Mouse (Mus musculus) thymus, adult 18-20 months (tissue): ENCODE data around the gene Gm960.

ENCODE experiments used
- DNase-seq, 2 experiments: peaks; one replicate each; pipeline ENCODE4 v3.0.0; 2022; ENCODE audit warnings: mixed read lengths in 2 of 2

Gm960 gene

DNA sequence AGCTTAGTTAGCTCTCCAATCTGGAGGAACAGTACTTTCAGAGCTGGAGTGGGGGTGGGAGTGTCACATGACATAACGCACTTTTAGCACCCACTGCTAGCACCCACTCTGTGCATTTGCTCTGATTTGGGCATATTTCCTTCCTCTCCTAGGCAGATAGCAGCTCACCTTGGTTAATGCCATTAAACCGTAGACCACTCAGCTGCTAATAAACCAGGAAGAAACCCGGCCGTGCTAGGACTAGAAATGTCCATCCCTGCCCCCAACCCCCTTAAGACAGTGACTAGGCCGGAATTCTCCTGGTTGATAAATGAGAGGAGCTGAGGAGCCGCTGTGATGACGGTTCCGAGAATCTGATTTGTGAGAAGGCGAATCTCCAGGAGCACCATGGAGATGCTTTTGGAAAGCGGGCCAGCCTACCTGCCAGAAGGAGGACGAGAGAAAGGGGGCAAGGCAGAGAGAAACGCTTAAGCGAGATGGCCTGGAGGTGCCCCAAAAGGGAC is 12.7 kb upstream of the Gm960 start, which contains the start of gene Sptbn2:
Gene Sptbn2, plus strand, starts transcription at position 70 of the 503 bp plus-strand sequence.
- no peak for DNase-seq

- DNase-seq: no peak
These were observed 10.3 kb upstream of the Gm960 start for GRCm38 (mm10) chr19:4708765-4709164.

DNA sequence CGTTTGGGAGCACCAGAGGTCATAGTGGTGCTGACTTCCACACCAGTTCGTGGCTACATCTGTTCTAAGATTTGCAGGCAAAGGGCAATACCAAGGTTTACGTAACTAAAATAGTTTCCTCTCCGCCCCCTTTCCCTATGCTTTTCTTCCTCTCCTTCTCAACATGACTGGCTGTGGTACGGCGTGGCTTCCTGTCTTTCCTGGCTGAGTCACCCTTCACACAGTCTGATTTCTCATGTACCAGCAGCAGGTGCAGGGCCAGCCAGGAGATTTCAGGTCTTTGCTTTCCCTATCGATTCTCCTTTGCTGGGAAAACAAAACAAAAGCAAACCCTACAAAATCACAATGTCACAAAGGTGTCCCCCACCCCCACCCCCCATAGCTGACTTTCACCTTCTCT is 2.8 kb upstream of the Gm960 start:
- no peak for DNase-seq

- DNase-seq: no peak
These were observed 2.2 kb upstream of the Gm960 start for GRCm38 (mm10) chr19:4700656-4701055.

- DNase-seq: no peak
These were observed 1.4 kb upstream of the Gm960 start for GRCm38 (mm10) chr19:4699821-4700220.

DNA sequence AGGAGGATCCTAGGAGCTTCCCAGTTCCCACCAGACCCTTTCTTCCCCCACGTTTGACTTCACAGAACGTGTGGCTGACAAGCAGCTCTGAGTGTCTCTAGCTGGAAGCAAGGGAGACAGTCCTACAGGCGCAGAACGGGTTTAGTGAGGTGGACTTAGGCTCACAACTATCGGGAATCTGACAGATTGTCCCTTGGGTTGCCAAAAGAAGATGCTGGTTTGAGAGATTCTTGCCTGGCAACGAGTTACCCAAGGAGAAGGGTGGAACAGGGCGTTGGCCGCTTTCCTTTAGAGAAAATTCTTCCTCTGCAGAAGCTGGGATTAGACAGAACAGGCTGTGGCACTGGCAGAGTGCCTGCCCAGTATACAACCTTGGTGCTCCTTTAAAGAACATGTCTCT is 388 bp upstream of the Gm960 start:
- DNase-seq: no peak

GRCm38 (mm10) chr19:4697721-4698120 is 747 bp downstream of the Gm960 start:
- DNase-seq: no peak

DNA sequence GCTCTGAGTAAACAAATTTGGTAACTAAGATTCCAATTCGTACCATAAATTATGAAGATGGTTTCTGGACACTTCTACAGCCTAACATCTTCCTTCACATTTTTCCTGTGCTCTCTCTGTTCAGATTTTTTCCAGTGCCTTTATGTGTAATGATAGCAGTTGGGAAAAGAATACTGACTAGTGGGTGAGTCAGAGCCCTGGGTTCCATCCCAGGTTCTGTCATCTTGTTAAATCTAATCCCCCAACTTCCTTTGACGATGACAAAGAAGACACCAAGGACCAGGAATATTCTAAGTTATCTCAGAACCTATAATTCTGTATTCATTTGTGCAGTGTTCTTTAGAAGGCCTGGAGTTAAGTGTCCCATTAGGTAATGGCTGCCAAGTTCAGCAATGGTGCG is 1.3 kb downstream of the Gm960 start:
- DNase-seq: no peak

GRCm38 (mm10) chr19:4694346-4694745 is 4.1 kb downstream of the Gm960 start:
- no peak for DNase-seq

DNA sequence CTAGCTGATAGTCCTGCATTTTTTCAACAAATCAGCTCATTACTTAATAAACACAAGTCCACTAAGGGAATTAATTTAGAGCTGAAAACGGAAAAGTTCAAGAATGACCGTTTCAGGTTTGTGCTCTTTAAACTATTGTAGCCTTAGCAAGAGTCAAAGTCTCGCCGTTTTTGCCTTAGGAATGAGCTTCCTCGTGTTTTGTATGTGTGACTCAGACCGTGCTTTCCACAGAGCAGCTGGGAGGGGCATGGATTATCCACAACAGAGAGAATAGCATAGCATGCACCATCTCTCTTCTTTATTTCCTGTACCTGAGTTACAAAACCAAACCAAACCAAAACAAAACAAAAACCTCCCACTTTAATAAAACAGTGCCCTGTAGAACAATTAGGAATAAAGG is 26.1 kb downstream of the Gm960 start:
- no peak for DNase-seq

GRCm38 (mm10) chr19:4670776-4671175 is 27.7 kb downstream of the Gm960 start:
- no peak for DNase-seq

GRCm38 (mm10) chr19:4666815-4667214 is 31.7 kb downstream of the Gm960 start:
- no peak for DNase-seq

- no peak for DNase-seq
These were observed 40.3 kb downstream of the Gm960 start for GRCm38 (mm10) chr19:4658156-4658555.

DNA sequence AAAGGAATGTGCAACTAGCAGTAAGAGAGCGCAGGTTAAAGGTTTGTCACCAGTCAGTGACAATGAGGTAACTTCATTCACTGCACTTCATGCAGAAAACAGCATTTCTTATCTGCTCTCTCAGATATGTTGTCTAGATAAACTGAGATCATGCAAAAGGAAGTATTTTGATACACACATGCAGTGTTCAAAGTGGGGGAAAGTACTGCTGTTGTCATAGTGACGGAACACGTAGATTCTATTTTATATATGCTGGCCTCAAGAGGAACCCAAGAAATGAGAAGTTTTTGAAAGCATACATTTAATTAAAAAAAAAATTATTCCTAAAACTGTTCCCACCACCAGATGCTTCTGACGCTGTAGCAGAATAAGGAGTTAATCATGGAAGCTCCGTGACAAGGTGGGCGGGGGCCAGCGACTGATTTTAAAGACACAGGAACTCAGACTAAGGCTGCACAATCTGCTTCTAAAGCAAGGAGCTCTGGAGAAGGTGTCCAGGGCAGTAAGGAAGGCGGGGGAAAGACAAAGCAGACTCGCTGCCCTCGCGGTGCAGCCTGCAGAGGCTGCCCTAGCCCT is 51.5 kb downstream of the Gm960 start:
- no peak for DNase-seq

- no peak for DNase-seq
These were observed 54.2 kb downstream of the Gm960 start for GRCm38 (mm10) chr19:4644271-4644670.

DNA sequence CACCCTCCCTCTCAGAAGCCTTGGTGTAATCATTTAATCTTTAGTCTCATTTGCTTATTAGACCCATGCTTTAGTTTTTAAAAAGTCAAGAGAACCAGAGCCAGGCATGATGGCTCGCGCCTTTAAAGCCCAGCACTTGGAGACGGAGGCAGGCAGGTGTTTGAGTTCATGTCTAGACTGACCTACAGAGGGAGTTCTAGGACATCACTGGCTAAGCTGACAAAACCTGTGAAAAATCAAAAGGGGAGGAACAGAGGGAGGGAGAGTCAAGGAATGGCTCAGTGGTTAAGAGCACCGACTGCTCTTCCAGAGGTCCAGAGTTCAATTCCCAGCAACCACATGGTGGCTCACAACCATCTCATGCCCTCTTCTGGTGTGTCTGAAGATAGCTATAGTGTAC is 62.5 kb downstream of the Gm960 start:
- no peak for DNase-seq

GRCm38 (mm10) chr19:4628819-4629218 is 69.6 kb downstream of the Gm960 start:
- no peak for DNase-seq

- DNase-seq: no peak
These were observed 72.5 kb downstream of the Gm960 start for GRCm38 (mm10) chr19:4625829-4626535.

GRCm38 (mm10) chr19:4625179-4625828 is 73.2 kb downstream of the Gm960 start, which contains the start of gene Rce1:
Gene Rce1, minus strand, starts transcription at chr19:4625641.
- DNase-seq: peak; percentile 75 to 76

- DNase-seq: no peak
These were observed 73.9 kb downstream of the Gm960 start for GRCm38 (mm10) chr19:4624406-4625178.

DNA sequence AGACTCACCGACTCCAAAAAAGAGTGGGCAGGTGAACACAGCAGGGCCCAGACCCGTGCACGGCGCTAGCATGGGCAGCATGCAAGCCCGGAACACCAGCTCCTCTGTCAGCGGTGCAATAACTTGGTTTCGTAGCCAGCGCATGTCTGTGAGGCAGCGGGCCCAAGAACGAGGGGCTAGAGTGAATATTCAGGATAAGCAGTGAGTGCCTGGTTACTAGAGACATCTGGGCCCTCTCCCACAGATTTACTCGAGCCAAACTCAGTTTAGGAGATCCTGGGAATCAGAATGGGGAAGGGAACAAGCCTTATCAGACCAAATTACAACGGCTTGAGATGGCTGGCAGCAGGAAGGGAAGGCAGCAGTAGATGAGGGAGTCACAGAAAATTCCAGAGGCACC is 74.5 kb downstream of the Gm960 start:
- no peak for DNase-seq

- DNase-seq: no peak
These were observed 75.0 kb downstream of the Gm960 start for GRCm38 (mm10) chr19:4623419-4623818.

GRCm38 (mm10) chr19:4622780-4623179 is 75.7 kb downstream of the Gm960 start:
- DNase-seq: no peak
